Mouse (Mus musculus): ENCODE data around the gene Cd209b. TPM values are rescaled to one million over a fixed set of nuclear protein-coding genes. Genes with fewer than 3 reads are reported as not detected.

The Cd209b gene
- total RNA-seq (2021), result 1 to 10 TPM in 1 of 2 experiments, under 1 TPM in 1; 0.70 to 1.2 TPM
- long read RNA-seq, experiment 1, result 0 reads
- long read RNA-seq, experiment 2, partial matches to known transcripts, result 1 of 3 reads
- long read RNA-seq, experiment 2, other reads (novel, unspliced or antisense), result 1 of 3 reads

DNA sequence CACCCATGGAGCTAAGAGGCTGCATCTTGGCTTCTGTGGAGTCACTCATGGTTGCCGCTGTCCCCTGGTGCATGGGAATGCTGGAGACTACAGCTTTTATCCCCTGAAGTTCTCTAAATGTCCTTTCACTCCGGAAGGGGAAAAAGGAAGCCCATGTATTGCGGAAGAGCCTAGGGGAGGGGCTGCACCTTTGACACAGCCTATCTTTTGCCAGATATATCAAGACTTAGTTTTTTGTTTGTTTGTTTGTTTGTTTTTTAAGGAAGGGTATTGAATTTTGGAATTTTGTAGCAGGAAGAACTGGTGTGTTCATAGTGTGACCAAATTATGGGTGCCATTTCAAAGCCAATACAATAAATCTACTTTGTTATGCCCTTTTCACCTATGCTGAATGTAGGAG, at the start of gene Cd209b:
Gene Cd209b, minus strand, starts transcription at position 101 of the 400 bp plus-strand sequence.
- DNase-seq, result no peak

DNA sequence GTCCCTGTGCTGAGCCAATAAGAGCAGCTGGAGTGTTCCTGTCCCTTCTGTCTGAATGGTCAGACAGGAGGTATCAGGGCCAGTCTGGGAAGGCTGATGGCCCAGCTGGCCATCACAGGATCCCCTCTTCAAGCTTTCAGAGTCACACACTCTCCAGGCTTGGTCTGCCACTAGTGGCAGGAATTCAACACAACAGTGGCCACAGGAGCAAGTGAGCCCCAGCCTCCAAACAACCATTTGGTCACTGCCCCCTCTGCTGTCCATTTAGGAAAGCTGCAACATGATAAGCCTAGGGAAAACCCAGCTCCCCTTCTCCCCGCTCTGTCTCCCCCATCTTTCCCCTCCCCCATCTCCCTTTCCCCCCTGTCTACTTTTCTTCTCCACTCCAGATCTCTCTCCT, 29.4 kb upstream of the Cd209b start:
- peak; percentile 17 for DNase-seq

DNA sequence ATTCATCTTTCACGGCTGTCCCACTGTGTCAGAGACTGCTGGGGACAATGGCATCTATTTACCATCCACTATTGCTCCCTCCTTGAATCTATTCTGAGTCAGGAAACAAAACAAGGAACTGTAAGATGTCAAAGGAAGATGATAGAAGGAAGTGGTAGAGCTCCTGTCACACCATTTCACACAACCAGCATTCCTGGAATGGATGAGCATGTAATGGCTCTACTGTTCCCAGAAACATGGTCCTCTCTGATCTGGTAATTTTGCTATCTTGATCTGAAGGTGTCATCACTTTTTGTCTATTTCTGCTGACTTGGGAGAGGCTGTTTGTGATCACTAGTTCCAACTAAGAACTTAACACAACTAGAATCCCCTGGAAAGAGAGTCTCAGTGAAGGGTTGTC, 28.0 kb upstream of the Cd209b start, which contains the start of gene Cd209c:
Gene Cd209c, minus strand, starts transcription at position 101 of the 400 bp plus-strand sequence.
- DNase-seq, result no peak

DNA sequence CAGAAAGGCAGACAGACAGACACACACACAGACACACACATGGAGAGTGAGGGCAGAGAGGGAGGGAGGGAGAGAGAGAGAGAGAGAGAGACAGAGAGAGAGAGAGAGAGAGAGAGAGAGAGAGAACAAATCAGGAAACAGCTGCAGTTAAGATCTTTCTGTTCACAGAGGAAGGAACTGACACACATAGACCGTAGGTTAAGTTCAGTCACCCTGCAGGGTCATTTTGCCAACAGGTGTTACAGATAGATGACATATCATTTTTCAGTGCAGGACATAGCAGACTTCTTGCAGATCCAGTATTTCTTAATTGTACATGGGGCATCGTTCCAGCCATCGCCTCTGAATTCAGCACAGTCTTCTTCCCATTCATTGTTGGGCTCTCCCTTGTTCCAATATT, 13.4 kb upstream of the Cd209b start:
- DNase-seq, result no peak

DNA sequence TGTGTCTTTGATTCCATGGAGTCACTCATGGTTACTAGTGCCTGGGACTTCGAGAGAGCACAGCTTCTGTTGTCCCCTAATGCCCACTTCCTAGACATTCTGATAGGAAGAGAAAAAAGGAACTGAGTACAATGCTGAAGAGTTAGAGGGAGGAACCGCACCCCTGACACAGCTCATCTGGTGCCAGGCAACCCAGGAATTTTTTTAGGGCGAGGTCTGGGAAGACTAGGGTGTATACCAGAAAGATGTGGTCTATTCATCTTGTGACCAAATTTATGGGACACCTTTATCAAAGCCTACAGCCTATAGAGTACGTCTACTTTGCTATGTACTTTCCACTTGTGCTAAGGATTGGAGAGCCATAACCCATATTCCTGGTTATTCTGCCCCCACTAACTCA, 48.2 kb downstream of the Cd209b start, which contains the start of gene Cd209d:
Gene Cd209d, minus strand, starts transcription at position 101 of the 400 bp plus-strand sequence.
- no peak for DNase-seq

DNA sequence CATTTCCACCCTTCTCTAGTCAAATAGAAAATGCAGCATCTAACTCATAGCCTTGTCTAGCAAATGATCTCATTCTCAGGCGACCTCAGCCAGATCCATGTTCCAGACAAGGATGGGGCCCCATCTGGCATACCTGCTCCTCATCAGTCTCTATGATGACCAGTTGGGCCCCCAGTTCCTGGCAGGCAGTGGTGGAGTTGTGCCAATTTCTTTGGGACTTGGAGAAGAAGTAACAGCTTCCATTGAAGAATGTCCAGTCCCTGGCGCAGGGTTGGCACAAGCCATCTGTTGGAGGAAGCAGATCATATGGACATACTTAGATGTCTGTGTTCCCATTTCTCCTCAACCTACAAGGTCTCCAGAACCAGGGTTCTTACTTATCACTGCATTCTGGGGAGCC, 50.5 kb downstream of the Cd209b start:
- no peak for DNase-seq

Other genes starting within 250 kb of the Cd209b start
- 1 to 10 TPM; 1.1 to 1.4 TPM for gene Fcer2a, start 232.7 kb downstream of the Cd209b start, total RNA-seq (2021)
- gene Clec4g, start 206.2 kb downstream of the Cd209b start, total RNA-seq (2021), result not detected
- gene Cd209a, start 177.9 kb downstream of the Cd209b start, total RNA-seq (2021), result not detected
- not detected for gene Cd209e, start 72.5 kb downstream of the Cd209b start, total RNA-seq (2021)
- under 1 TPM in 1 of 2 experiments, not detected in 1; 0.38 TPM for gene Cd209d, start 48.3 kb downstream of the Cd209b start, total RNA-seq (2021)
- under 1 TPM in 1 of 2 experiments, not detected in 1; 0.31 TPM for gene Cd209c, start 27.9 kb upstream of the Cd209b start, total RNA-seq (2021)
- gene Cd209f, start 179.0 kb upstream of the Cd209b start, total RNA-seq (2021), result 1 to 10 TPM; 1.7 to 3.4 TPM
- gene Cd209g, start 207.3 kb upstream of the Cd209b start, total RNA-seq (2021), result under 1 TPM; 0.31 to 0.45 TPM
- gene Evi5l, start 239.7 kb upstream of the Cd209b start, total RNA-seq (2021), result 10 to 100 TPM; 15.5 to 20.5 TPM